Mouse (Mus musculus) spleen, postnatal 14 days (tissue): Measurements from ENCODE around the gene Snrpd3.
"Not testable (repeated sequence)": the region's sequence is repeated elsewhere in the genome, so short reads cannot be mapped to it uniquely, and the experiment has no call there.

Source experiments
- DNase-seq, 2 experiments: peaks; one replicate each; pipeline ENCODE4 v3.0.0; 2021 to 2022; ENCODE audit warnings: low spot score in 2 of 2

The Snrpd3 gene

GRCm38 (mm10) chr10:75566321-75566720 lies 49.0 kb downstream of the Snrpd3 start:
- no peak for DNase-seq

GRCm38 (mm10) chr10:75566765-75567164 lies 49.4 kb downstream of the Snrpd3 start:
- DNase-seq = not testable (repeated sequence)

GRCm38 (mm10) chr10:75568029-75568428 lies 50.7 kb downstream of the Snrpd3 start:
- no peak for DNase-seq

- DNase-seq = no peak
Measured at GRCm38 (mm10) chr10:75568441-75568840, 51.1 kb downstream of the Snrpd3 start.

- DNase-seq = no peak
Measured at GRCm38 (mm10) chr10:75568851-75569250, 51.5 kb downstream of the Snrpd3 start.

GRCm38 (mm10) chr10:75570981-75571657 lies 53.8 kb downstream of the Snrpd3 start:
- DNase-seq = no peak

- DNase-seq = no peak
Measured at GRCm38 (mm10) chr10:75571937-75572336, 54.6 kb downstream of the Snrpd3 start.

- no peak for DNase-seq
Measured at GRCm38 (mm10) chr10:75573181-75573580, 55.8 kb downstream of the Snrpd3 start.

- DNase-seq = no peak
Measured at GRCm38 (mm10) chr10:75573965-75574364, 56.6 kb downstream of the Snrpd3 start.

- no peak for DNase-seq
Measured at GRCm38 (mm10) chr10:75579129-75579528, 61.8 kb downstream of the Snrpd3 start.

GRCm38 (mm10) chr10:75585876-75586552 lies 68.7 kb downstream of the Snrpd3 start:
- peak; percentile 72 to 89 for DNase-seq

GRCm38 (mm10) chr10:75586553-75586879 lies 69.2 kb downstream of the Snrpd3 start:
- no peak for DNase-seq
